In the genomic region with DNA sequence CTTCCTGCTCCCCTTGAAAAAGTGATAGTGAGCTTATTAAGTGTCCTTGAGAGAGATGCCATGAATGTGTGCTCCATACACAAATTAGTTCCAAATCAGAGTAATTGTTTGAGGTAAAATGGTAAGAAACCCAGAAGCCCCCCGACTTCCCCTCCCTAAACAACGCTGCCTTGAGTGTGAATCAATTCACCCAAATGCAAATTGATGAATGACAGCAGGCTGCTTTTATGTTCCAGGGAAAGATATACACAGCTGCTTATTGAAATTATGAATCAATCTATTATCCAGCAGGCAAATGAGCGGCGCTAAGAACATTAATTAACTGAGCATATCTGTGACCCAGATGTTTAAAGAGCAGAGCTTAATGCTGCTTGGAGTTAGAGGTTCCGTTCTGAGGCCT, we compare ENCODE assay signal across 17 mouse cellular contexts.
DNase-seq lines count a peak whose midpoint lies in the region; ATAC-seq and TF ChIP-seq lines count a peak whose summit lies in the region.
"Had no signal": no experiment of that assay in that cellular context is flagged by ENCODE, and none has a peak within 500 bp of the region (broad histone marks: within the 10 kb centered on the region; RNA-seq: fewer than 3 reads in every experiment).

No protein-coding gene starts in this region.

- no peak overlapping the region for H3K4me3 ChIP-seq in forebrain, embryonic 15.5 days
- H3K4me3 ChIP-seq in forebrain, embryonic 11.5 days (ENCODE audit: low read depth, low read length), result no peak overlapping the region
- H3K4me3 ChIP-seq in forebrain, postnatal 0 days (ENCODE audit: low read depth, low read length), result no peak overlapping the region
- H3K4me3 ChIP-seq in forebrain, embryonic 10.5 days, result no peak overlapping the region
- H3K4me3 ChIP-seq in midbrain, postnatal 0 days (ENCODE audit: low read depth, low read length), result no peak overlapping the region
- H3K4me3 ChIP-seq in midbrain, embryonic 10.5 days, result no peak overlapping the region
- H3K4me3 ChIP-seq: embryonic facial prominence, embryonic 10.5 days; embryonic facial prominence, embryonic 12.5 days had no signal

- H3K36me3 ChIP-seq in forebrain, embryonic 15.5 days, result no peaks in the 10 kb centered on the region
- H3K36me3 ChIP-seq in forebrain, embryonic 11.5 days (ENCODE audit: control insufficient read depth, insufficient read depth, low read length), result no peaks in the 10 kb centered on the region
- no peaks in the 10 kb centered on the region for H3K36me3 ChIP-seq in forebrain, postnatal 0 days (ENCODE audit: insufficient read depth)
- H3K36me3 ChIP-seq in forebrain, embryonic 10.5 days (replicated peaks), result no peaks in the 10 kb centered on the region
- no peaks in the 10 kb centered on the region for H3K36me3 ChIP-seq in midbrain, postnatal 0 days (ENCODE audit: insufficient read depth, low read length)
- H3K36me3 ChIP-seq in midbrain, embryonic 10.5 days, result no peaks in the 10 kb centered on the region
- H3K36me3 ChIP-seq: embryonic facial prominence, embryonic 10.5 days; embryonic facial prominence, embryonic 12.5 days had no signal

- no peak overlapping the region for H3K4me2 ChIP-seq in forebrain, embryonic 15.5 days (replicated peaks)
- no peak overlapping the region for H3K4me2 ChIP-seq in forebrain, embryonic 11.5 days (ENCODE audit: low read depth, low read length, severe bottlenecking)
- no peak overlapping the region for H3K4me2 ChIP-seq in forebrain, postnatal 0 days (ENCODE audit: low read depth)
- no peak overlapping the region for H3K4me2 ChIP-seq in midbrain, postnatal 0 days (ENCODE audit: low read depth, low read length, poor library complexity, severe bottlenecking)
- H3K4me2 ChIP-seq: embryonic facial prominence, embryonic 12.5 days had no signal

- no peaks in the 10 kb centered on the region for H3K9me3 ChIP-seq in forebrain, embryonic 15.5 days
- no peaks in the 10 kb centered on the region for H3K9me3 ChIP-seq in forebrain, embryonic 11.5 days (ENCODE audit: control insufficient read depth, low read length)
- no peaks in the 10 kb centered on the region for H3K9me3 ChIP-seq in forebrain, postnatal 0 days (ENCODE audit: low read length)
- no peaks in the 10 kb centered on the region for H3K9me3 ChIP-seq in forebrain, embryonic 10.5 days
- no peaks in the 10 kb centered on the region for H3K9me3 ChIP-seq in midbrain, postnatal 0 days (ENCODE audit: low read length)
- 0 out of 2 replicates have a peak, but pooled peaks cover 9% of the 10 kb centered on the region for H3K9me3 ChIP-seq in midbrain, embryonic 10.5 days (replicated peaks)
- H3K9me3 ChIP-seq: embryonic facial prominence, embryonic 10.5 days; embryonic facial prominence, embryonic 12.5 days had no signal

- DNase-seq in forebrain, embryonic 11.5 days (ENCODE audit: low spot score), result no peak
- DNase-seq in forebrain, postnatal 0 days, result no peak
- no peak for DNase-seq in forebrain, embryonic 10.5 days (ENCODE audit: extremely low spot score, low spot score)
- DNase-seq in midbrain, postnatal 0 days (ENCODE audit: low spot score), result peak; percentile 17
- DNase-seq in midbrain, embryonic 10.5 days (ENCODE audit: low spot score), result no peak
- no peak for DNase-seq in kidney, postnatal 25 days
- DNase-seq: adrenal gland, adult 2 months; adrenal gland, postnatal 10 days; adrenal gland, postnatal 25 days; cerebellum, adult 11-12 months; cerebellum, adult 2 months; cerebellum, adult 9-10 months; cerebellum, postnatal 10 days; cerebellum, postnatal 25 days had no signal

- H3K27me3 ChIP-seq in forebrain, embryonic 15.5 days, result no peaks in the 10 kb centered on the region
- no peaks in the 10 kb centered on the region for H3K27me3 ChIP-seq in forebrain, embryonic 11.5 days (ENCODE audit: control insufficient read depth, insufficient read depth, low read length)
- no peaks in the 10 kb centered on the region for H3K27me3 ChIP-seq in forebrain, postnatal 0 days (ENCODE audit: insufficient read depth, low read length)
- no peaks in the 10 kb centered on the region for H3K27me3 ChIP-seq in forebrain, embryonic 10.5 days (ENCODE audit: poor library complexity, severe bottlenecking)
- no peaks in the 10 kb centered on the region for H3K27me3 ChIP-seq in midbrain, postnatal 0 days (ENCODE audit: insufficient read depth, low read length)
- no peaks in the 10 kb centered on the region for H3K27me3 ChIP-seq in midbrain, embryonic 10.5 days (ENCODE audit: low read depth, poor library complexity, severe bottlenecking)
- H3K27me3 ChIP-seq: embryonic facial prominence, embryonic 12.5 days had no signal

- 69% methylated on average over 5 of the region's 5 CpGs for WGBS in forebrain, embryonic 15.5 days
- 84% methylated on average over 5 of the region's 5 CpGs for WGBS in forebrain, embryonic 11.5 days
- 61% methylated on average over 5 of the region's 5 CpGs for WGBS in forebrain, postnatal 0 days
- 88% methylated on average over 5 of the region's 5 CpGs for WGBS in forebrain, embryonic 10.5 days
- WGBS in midbrain, postnatal 0 days, result 76% methylated on average over 5 of the region's 5 CpGs
- WGBS in midbrain, embryonic 10.5 days, result 91% methylated on average over 5 of the region's 5 CpGs

- H3K9ac ChIP-seq in forebrain, embryonic 15.5 days (replicated peaks), result no peak overlapping the region
- H3K9ac ChIP-seq in forebrain, embryonic 11.5 days (ENCODE audit: low read length), result no peak overlapping the region
- no peak overlapping the region for H3K9ac ChIP-seq in forebrain, postnatal 0 days
- no peak overlapping the region for H3K9ac ChIP-seq in midbrain, postnatal 0 days (replicated peaks; ENCODE audit: low read length, poor library complexity, severe bottlenecking)
- H3K9ac ChIP-seq: embryonic facial prominence, embryonic 12.5 days had no signal

- ATAC-seq in forebrain, embryonic 15.5 days (replicated peaks), result no peak
- ATAC-seq in forebrain, embryonic 11.5 days (replicated peaks; ENCODE audit: low FRiP score), result no peak
- peak; percentile 40; the same call in 1 of the 2 replicates for ATAC-seq in forebrain, postnatal 0 days
- no peak for ATAC-seq in midbrain, postnatal 0 days (ENCODE audit: low FRiP score)

- no peaks in the 10 kb centered on the region for H3K4me1 ChIP-seq in forebrain, embryonic 15.5 days
- no peaks in the 10 kb centered on the region for H3K4me1 ChIP-seq in forebrain, embryonic 11.5 days (replicated peaks; ENCODE audit: control insufficient read depth, insufficient read depth, low read length)
- H3K4me1 ChIP-seq in forebrain, postnatal 0 days (ENCODE audit: insufficient read depth), result no peaks in the 10 kb centered on the region
- H3K4me1 ChIP-seq in forebrain, embryonic 10.5 days, result no peaks in the 10 kb centered on the region
- no peaks in the 10 kb centered on the region for H3K4me1 ChIP-seq in midbrain, postnatal 0 days (ENCODE audit: insufficient read depth, low read length)
- no peaks in the 10 kb centered on the region for H3K4me1 ChIP-seq in midbrain, embryonic 10.5 days
- H3K4me1 ChIP-seq: embryonic facial prominence, embryonic 10.5 days; embryonic facial prominence, embryonic 12.5 days had no signal

- no peak for TF ChIP-seq CTCF in forebrain, postnatal 0 days (IDR thresholded peaks at IDR 0.05; ENCODE audit: low read depth)
- TF ChIP-seq CTCF in midbrain, postnatal 0 days (IDR thresholded peaks at IDR 0.05), result no peak

- 0 out of 2 replicates have a peak overlapping the region, but pooled peaks have one; percentile 25 for H3K27ac ChIP-seq in forebrain, embryonic 15.5 days (replicated peaks)
- no peak overlapping the region for H3K27ac ChIP-seq in forebrain, embryonic 11.5 days (ENCODE audit: low read depth, low read length)
- no peak overlapping the region for H3K27ac ChIP-seq in forebrain, postnatal 0 days (ENCODE audit: low read depth, low read length)
- H3K27ac ChIP-seq in forebrain, embryonic 10.5 days, result no peak overlapping the region
- no peak overlapping the region for H3K27ac ChIP-seq in midbrain, postnatal 0 days (ENCODE audit: low read depth, low read length)
- no peak overlapping the region for H3K27ac ChIP-seq in midbrain, embryonic 10.5 days (replicated peaks)
- H3K27ac ChIP-seq: embryonic facial prominence, embryonic 10.5 days; embryonic facial prominence, embryonic 12.5 days had no signal
